Mouse (Mus musculus) bone marrow macrophage, adult 2 months (primary cell): ENCODE results near the gene Snapc5.
"Not testable (repeated sequence)": the region's sequence is repeated elsewhere in the genome, so short reads cannot be mapped to it uniquely, and the experiment has no call there.

Source experiments
- CTCF ChIP-seq: IDR thresholded peaks from 2 replicates; pipeline ENCODE4 v1.5.1; 2012; ENCODE audit warnings: low read depth, mild to moderate bottlenecking, low read length, moderate library complexity
- POLR2A ChIP-seq: IDR thresholded peaks from 2 replicates; pipeline ENCODE4 v1.6.1; 2012; ENCODE audit warnings: mild to moderate bottlenecking, low read depth, low read length, borderline replicate concordance

- not testable (repeated sequence) for TF ChIP-seq CTCF, POLR2A
Observed at GRCm38 (mm10) chr9:64198763-64199418, 19.8 kb downstream of the Snapc5 start.
